Mouse (Mus musculus) ES-Bruce4 (cell line): Measurements from ENCODE around the gene Elf2.

Source experiments
- CTCF ChIP-seq: IDR thresholded peaks from one replicate; pipeline ENCODE4 v1.8.1; 2011; ENCODE audit warnings: low read depth, low read length
- POLR2A ChIP-seq: IDR thresholded peaks from one replicate; pipeline ENCODE4 v1.8.1; 2011; ENCODE audit warnings: low read length; ENCODE audit not compliant: insufficient read depth

GRCm38 (mm10) chr3:51215681-51216080 lies 124.8 kb downstream of the Elf2 start:
- TF ChIP-seq CTCF (no peak), POLR2A (no peak)
